Mouse (Mus musculus) adrenal gland, adult 18-20 months (tissue): Measurements from ENCODE around the gene Fn3k. TPM values are rescaled to one million over a fixed set of nuclear protein-coding genes. Genes with fewer than 3 reads are reported as not detected.

Experiments used
- DNase-seq, 2 experiments: peaks; one replicate each; pipeline ENCODE4 v3.0.0; 2021 to 2022; ENCODE audit warnings: low spot score in 2 of 2
- long read RNA-seq, 2 experiments: library from polyadenylated mRNA; stranded (forward); transcript quantifications; one replicate each; pipeline ENCODE4 v2.0.0; 2021
- total RNA-seq, 2 experiments: library from RNA; stranded (reverse); gene quantifications; 1 replicate in 1 of 2; 2 replicates in 1 of 2; pipeline ENCODE4 v1.2.3; 2021

The Fn3k gene
- total RNA-seq = 10 to 100 TPM in 1 of 2 experiments, 1 to 10 TPM in 1; 9.5 to 15.8 TPM
- long read RNA-seq, experiment 1, partial matches to known transcripts = 0 of 4 reads
- long read RNA-seq, experiment 1, other reads (novel, unspliced or antisense) = 0 of 4 reads
- long read RNA-seq, experiment 2, partial matches to known transcripts = 0 of 5 reads
- long read RNA-seq, experiment 2, other reads (novel, unspliced or antisense) = 1 of 5 reads

DNA sequence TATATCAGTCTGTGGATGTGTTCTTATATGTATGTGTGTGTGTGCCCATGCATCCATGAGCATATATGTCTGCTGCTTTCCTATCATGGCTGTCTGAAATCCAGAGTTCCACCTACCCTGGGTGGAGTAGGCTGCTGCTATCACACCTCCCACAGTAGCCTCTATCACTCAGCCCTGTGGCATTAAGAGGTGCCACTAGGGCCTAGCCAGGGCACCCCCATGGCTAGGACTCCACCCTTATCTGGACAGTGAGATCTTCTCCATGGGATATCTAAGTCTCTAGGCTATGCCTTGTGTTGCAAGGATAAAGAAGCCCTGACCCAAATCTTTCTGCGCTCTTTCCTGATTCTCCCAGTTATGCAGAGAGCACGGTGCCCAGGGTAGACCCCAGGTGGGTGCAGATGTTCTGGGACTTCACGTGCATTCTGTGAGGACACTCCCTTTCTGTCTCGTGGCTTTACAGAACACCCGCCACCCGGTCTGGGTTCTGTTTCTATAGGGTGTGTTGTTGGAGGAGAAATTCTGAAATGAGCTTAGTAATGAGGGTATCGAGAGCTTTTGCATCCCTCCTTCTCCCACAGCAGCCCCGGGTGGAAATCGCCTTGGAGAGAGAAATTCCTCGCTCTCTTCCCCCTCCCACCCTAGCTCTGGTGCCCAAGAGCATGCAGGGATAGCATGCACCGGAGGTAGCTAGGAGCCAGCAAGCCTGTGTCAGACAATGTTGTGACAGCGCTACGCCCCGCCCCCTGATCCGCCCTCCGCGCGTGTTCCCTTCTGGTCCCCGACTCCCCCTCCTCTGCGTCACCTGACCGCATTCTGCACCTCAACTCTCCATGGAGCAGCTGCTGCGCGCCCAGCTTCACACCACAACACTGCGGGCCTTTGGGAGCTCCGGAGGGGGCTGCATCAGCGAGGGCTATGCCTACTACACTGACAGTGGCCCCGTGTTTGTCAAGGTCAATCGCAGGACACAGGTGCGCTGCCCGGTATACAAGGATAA, at the start of gene Fn3k:
Gene Fn3k (plus strand): TSS at position 758 of the 1,000 bp plus-strand sequence.
- DNase-seq = peak; percentile 82 to 85

DNA sequence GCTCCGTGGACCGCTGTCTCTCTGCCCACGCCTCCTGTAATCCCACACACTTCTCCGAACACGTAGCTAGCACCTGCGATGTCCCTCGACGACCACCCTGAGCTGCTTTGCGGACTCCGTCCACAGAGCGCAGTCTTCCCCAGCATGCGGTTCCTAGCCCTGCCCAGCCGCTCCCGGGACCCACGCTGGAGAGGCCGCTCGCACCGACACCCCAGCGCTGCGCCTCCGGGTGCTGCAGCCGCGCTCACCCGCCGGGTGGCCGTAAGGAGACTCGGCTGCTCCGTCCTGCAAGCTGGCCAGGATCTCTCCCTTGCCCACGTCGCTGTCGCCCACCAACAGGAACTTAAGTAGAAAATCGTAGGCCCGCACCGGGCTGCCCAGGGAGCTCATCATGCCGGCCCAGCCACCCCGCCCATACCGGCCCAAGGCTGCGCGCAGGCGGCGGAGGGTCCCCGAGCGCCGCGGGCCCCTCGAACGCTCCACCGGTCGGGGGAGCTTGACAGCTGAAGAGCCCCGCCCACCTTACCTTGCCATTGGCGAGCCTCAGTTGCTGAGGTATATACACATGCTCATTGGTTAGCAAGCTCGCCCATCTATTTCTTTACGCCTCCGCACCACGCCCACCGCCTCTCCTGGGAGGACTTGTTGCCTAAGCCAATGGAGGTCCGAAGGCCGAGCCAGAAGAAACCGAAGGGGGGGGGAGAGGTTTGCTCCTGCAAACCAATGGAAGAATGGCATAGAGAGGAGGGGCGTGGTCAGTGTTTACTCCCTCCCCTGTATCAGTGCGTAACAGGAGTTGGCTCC, 46.8 kb upstream of the Fn3k start, which contains the start of gene Rab40b:
Gene Rab40b (minus strand): TSS at position 502 of the 804 bp plus-strand sequence.
- DNase-seq = peak; percentile 76

DNA sequence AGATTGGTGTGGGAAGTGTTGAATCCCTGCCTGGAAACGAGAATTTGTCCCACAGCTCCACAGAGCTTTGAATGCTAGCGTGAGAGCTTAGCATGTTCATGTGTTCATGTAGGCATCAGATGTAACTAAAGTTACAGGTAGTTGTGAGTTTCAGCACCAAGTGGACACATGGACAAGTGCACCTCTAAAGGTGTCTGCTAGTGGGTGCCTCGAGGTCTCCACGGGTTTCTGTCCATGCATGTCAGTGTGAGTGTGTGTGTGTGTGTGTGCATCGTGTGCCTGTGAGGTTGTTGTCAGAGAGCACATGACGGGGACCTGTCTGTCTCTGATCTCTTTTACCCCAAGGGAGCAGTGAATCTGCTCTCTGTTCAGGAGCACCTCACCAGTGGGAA, 46.2 kb upstream of the Fn3k start:
- no peak for DNase-seq

DNA sequence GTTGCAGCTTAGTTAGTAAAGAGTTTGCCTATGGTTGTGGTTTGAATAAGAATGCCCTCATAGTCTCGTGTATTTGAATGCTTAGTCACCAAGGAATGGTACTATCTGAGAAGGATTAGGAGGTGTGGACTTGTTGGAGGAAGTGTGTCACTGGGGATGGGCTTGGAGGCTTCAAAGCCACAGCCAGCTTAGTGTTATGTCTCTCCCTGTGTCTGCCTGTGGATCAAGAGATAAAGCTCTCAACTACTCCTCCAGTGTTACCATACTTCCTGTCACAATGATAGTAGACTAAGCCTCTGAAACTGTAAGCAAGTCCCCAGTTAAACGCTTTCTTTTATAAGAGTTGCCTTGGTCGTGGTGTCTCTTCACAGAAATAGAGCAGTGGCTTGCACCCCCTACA, 43.9 kb upstream of the Fn3k start:
- no peak for DNase-seq

DNA sequence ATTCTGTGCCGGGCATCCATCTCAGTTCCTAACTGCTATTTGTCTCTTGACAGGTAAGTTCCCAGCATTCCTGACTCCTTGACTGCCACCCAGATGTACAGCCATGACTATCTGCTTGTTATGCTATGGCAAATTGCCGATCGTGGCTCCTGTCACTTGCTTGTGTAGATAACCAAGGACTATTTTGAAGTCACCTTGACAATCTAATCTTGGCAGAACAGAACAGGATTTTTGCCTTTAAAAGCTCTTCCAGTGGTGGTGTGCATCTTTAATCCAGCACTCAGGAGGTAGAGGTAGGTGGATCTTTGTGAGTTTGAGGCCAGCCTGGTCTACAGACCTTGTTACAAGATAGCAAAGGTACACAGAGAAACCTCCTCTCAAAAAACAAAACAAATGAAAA, 42.3 kb upstream of the Fn3k start:
- no peak for DNase-seq

DNA sequence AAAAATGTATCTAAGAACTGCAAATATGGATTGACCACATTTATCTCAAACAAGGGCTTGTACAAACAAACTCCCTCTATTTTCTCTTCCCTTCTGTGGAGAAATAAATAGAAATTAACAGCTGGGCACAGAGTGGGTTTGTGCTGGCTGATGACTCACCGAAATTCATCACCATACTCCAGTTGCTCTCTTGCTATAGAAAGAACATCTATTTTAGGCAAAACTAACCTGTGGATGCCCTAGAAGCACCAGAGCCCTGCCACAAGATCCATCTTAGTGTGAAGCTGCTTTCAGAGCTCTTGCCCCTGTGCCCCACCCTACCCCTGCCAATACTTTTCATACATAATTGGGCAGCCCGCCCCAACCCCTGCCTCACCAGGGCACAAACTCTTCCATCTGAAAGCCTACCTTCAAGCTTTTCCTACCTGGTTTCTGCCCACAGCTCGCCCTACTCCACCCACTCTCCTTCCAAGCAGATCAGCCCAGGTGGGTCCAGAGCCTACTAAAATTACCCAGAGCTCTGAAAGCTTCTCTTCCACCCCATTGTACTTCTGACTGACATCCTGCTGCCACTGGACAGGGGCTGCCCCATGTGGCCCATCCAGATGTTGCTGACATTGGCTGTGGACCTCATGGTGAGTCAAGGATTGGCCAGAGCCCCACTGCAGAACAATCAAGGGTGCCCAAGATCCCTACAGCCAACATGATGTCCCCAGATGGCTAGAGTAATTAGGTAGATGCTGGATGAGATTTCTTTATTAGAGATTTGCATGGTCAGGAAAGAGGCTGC, 27.2 kb upstream of the Fn3k start:
- no peak for DNase-seq

DNA sequence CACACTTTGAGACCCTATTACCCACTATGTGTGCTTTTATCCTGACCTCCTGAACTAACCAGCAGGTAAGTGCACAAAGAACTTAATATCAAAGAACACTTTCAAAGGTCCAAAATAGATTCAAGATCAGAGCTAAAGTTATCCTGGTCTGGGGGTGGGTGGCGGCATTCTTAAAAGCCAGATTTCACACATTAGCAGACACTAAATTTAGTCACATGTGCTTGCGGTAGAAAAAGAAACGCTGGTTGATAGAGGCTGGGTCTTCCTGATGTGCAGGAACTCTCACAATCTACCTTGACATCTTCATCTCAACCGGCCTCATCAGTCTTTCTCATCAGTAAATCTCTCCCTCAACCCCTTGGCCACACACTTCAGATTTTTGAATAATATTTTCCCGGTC, 20.0 kb upstream of the Fn3k start:
- DNase-seq = no peak

DNA sequence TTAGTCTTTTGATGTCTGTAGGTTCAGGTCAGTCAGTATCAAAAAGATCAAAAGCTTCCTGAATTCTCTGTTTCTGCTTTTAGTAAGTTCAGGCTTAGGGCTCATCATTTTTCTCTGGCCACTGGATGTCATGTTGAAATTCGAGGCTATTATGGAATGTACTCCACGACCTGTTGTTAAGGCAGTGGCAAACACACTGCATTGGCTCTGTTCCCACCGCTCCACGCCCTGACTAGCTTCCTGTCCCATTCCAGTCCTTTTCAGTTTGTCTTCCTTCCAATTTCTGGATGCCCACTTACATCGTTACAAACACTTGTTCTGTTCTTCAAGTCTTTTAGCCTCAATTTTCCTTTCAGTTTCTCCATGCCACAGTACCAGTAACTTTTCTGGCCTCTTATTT, 19.4 kb upstream of the Fn3k start:
- no peak for DNase-seq

DNA sequence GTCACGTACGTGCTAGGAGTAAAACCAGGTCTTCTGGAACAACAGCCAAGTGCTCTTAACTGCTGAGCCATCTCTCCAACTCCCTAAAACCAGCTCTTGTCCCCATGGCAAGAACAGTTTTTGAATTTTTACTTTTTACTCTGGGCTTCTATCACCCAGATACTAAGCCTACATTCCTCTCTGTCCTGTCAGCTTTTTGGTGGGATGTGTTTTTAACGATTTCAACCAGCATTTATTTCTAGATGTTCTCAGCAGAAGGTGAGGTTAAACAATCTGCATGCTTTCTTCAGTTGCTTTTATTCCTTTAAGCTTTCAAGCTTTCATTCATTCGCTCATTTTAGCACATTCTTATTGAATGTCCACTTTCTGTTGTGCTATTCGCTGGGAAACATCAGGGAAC, 16.7 kb upstream of the Fn3k start:
- DNase-seq = no peak

DNA sequence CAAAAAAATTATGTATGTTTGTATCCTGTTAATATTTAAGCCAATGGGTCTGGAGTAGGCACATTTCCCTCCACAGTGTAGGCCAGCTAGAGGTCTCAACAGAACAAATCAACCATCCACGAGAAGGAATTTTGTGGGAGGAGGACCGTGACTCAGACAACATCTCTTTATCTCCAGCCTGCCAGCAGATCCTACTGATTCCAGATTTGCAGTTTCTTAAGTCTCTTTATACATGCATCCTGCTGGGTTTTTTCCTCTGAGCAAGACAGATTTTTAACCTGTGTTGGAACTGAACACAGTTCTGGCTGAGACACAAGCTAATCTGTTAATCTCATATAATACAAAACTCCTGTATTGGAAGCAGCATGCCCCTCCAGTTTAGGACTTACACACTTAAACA, 15.8 kb upstream of the Fn3k start:
- no peak for DNase-seq

DNA sequence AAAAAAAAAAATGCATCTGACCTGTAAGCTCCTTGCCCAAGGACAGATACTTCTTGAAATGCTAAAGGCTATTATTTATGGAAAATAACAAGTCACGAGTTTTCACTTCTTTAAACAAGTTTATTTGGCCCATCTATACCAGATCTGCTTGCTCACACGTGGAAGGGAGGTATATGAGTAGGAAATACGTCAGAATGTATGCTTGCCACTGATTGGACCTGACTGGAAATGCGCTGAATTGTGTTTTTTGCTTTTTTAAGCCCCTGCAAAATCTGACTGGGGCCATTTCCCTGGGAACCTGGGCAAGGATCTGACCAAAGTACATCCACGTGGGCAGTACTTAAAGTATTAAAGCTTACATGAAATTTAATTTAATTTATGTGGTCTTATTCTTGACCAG, 14.3 kb upstream of the Fn3k start:
- DNase-seq = no peak

DNA sequence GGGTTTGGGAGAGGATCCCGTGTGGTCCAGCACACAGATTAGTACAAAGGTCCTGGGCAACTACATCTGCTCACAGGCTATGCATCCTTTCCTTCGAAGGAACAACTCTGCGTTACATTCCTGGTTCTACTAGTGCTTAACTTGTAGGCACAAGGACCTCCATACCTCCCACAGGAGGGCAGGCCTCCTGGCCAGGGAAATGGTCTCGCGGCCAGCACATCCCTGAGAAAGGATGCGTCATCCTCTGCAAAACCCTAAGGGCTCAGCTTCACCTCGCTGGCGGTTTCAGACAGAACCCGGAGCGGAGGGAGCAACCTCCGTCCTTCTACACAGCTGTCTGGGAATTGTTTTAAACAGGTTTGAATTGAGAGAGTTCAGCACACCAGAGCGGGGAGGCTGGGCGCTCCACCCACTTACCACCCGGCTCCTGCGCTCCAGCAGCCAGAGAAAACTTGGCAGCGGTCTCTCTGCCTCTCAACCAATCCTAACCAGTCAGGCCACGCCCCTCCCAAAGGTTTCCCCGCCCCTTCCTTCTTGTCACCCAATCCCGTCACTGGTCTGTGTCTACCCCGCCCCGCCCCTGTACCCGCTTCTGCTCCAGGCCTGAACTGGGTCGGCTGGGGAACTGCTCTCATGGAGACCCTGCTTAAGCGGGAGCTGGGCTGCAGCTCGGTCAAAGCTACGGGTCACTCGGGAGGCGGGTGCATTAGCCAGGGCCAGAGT, 13.7 kb upstream of the Fn3k start, which contains the start of gene Fn3krp:
Gene Fn3krp (plus strand): TSS at position 572 of the 723 bp plus-strand sequence.
- peak; percentile 93 to 96 for DNase-seq

DNA sequence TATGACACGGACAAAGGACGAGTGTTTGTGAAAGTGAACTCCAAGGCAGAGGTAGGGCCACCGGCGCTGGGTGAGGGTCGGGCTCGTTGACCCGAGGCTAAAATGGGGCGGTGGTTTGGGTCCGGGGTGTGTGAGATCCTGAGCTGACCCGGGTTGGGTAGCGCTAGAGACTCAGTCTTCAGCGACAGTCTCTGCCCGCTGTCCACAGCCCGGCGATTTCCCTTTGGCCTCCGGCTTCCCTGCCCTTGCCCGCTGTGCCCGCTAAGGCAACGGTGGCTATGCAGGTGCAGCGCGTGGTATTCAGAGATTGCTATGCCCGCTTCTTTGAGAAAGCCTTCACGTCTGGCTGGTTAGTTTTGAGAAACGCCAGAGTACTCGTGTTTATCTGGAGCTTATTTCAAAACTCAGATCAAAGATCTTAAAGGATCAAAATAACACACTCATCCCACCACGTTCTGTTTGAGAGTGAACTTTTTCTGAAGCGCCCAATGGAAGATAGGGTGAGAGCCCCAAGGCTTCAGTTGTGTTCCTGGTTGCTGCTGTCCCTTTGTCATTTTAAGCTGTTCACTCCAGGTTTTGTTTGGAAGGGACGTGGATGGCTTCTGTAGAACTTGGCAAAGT, 13.1 kb upstream of the Fn3k start:
- no peak for DNase-seq

DNA sequence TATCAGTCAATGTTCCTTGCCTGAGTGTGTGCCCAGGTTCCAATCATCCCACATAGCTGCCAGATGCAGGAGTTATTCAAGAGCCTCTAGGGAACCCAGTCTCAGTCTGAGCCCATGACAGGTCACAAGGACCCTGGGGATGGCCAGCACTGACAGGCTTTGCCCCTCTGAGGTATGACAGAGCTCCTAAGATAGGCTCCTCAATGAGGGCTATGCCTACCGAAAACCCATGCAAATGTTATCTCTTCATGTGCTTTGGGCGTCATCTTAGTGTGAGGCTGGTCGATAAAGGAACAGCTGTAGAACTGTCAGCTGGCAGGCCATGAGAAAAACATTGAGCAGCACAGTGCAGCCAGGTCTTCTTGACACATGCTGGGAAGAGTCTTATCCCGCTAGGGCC, 1.3 kb upstream of the Fn3k start:
- DNase-seq = no peak

DNA sequence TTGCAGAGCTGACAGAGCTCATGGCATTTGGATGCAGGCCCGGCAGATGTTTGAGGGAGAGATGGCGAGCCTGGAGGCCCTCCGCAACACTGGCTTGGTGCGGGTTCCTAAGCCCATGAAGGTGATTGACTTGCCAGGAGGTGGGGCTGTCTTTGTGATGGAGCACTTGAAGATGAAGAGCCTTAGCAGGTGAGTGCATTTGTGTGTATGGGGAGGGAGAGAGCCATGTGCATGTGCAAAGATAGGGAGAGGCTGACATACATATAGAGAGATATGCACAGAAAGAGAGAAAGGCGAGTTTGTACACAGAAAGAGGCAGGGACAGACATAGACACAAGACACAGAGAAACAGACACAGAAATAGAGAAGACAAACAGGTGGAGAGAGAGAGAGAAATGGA, 2.5 kb downstream of the Fn3k start:
- DNase-seq = no peak

DNA sequence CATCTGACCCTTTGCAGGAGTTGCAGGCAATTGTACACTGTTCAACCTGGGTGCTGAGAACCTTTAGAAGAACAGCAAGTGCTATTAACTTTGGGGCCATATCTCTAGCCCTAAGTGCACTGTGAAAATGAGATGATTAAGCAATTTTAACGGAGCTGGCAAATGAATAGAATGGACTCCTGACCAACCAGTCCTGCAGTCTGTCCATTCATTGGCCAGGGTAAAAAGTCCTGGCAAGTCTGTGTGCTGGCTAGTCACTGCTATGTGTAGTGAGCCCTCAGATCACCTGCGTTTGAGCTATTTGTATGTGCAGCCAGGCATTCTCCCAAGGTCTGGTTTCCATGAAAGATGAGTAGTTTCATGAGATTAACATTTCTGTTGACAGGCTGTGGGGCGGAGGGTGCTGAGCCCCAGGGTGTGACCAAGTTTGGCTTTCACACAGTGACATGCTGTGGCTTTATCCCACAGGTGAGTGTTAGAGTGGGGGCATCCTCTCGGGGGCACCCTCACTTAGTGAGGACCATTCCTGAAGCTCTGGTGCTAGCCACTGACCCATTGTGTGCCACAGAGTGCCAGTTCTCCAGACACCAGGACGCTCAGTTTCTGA, 5.1 kb downstream of the Fn3k start:
- no peak for DNase-seq

DNA sequence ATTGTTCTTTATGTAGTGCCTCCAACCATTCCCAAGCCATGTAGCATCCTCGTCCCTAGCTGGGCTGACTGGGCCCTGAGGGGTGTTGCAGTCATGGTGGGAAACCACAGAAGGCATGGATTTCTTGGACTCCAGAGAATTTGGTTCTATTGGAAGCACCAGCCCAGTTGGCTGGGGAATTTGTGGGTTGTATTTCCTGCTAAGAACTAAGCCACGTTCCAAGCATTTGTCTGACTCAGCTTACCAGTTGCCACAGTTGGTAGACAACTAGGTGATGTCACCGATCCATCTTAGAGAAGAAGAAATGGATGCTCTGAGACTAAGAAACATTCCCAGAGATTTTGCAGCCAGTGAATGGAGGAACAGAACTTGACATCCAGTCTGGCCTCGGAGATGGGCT, 6.9 kb downstream of the Fn3k start:
- no peak for DNase-seq

DNA sequence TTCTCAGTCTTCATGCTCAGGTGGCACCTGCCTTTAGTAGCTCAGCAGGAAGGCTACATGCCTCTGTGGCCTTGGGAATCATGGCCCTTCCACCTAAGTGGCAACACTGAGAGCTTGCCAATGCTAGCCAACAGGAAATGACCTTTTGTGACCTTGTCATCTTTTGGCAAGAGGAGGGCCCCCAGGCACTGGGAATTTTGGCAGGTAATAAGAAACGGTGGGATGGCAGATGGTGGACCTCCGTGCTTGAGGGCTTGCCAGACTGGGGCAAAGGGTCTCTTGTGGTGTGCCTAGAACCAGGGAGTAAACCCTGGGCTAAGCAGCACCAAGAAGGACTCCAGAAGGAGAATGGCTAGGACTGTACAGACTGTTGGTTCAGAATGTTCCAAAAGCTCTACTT, 7.4 kb downstream of the Fn3k start:
- no peak for DNase-seq

DNA sequence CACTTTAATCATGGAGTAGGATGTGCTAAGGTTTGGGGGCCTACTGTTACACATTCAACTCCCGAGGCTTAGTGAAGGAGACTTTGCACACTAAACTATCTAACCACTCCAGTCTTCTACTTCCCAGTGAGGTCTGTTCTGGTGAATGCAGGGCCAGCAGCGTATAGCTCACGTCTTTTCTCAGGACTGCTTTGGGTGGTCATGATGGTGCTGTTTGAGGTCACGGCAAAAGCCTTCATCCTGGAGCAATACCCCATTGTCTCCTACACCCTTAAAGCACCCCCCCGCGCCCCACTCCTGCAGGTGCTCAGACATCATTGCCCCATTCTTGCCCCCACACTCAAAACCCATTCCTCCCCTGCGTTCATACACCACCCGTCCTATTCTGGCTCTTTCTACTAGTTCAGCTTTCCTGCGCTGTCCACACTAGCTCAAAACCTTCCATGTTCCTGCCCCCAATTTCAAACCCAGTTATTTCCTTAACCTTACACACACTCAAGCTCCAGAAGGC, 16.6 kb downstream of the Fn3k start:
- DNase-seq = no peak
